ENCODE assay signal across 25 mouse cellular contexts in the genomic region with DNA sequence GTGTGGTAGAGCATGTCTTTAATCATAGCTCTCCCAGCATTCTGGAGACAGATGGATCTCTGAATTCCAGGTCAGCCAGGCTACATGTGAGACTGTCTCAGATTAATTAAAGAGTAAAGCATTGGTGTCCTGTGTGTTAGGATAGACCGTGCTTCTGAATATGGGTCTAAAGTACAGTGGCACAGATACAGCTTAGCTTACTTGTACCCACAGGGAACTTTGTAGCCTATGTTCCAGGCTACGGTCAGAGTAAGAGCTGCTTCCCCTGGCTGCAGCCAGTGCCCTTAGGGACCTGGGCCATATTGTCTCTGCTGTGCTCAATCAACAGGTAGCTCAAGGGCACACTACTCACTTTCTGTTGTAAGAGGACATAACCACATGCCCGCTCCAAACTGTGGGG. TPM values are rescaled to one million over a fixed set of nuclear protein-coding genes. Genes with fewer than 3 reads are reported as not detected.
DNase-seq lines count a peak whose midpoint lies in the region; ATAC-seq and TF ChIP-seq lines count a peak whose summit lies in the region.
"Had no signal": no experiment of that assay in that cellular context is flagged by ENCODE, and none has a peak within 500 bp of the region (broad histone marks: within the 10 kb centered on the region; RNA-seq: fewer than 3 reads in every experiment).

No protein-coding gene starts in this region.

- H3K79me2 ChIP-seq in liver, adult 2 months (ENCODE audit: control insufficient read depth, insufficient read depth, low read length), result peaks cover 23% of the 10 kb centered on the region; the same call in 1 of the 2 replicates

- H3K27ac ChIP-seq in kidney, adult 2 months (ENCODE audit: insufficient read depth, low read depth, low read length), result 0 out of 2 replicates have a peak overlapping the region, but pooled peaks have one; percentile 8
- H3K27ac ChIP-seq in liver, adult 2 months (replicated peaks; ENCODE audit: insufficient read depth, low read depth, low read length), result no peak overlapping the region
- H3K27ac ChIP-seq in intestine, embryonic 16.5 days (ENCODE audit: low read length), result no peak overlapping the region
- H3K27ac ChIP-seq: embryonic facial prominence, embryonic 12.5 days; embryonic facial prominence, embryonic 15.5 days; gastrocnemius, adult 2 months; heart, embryonic 13.5 days; hindbrain, embryonic 12.5 days; hindbrain, embryonic 15.5 days had no signal

- DNase-seq in kidney, adult 2 months, result peak; percentile 40
- no peak for DNase-seq in kidney, adult 11 months
- DNase-seq in liver, adult 2 months (ENCODE audit: extremely low read depth, low read depth, low spot score), result peak; percentile 85
- no peak for DNase-seq in liver
- no peak for DNase-seq in thymus, postnatal 10 days (ENCODE audit: low spot score in 2 of 2)
- DNase-seq: adrenal gland, adult 2 months; adrenal gland, postnatal 14 days; cerebellum, adult 11 months; cerebellum, adult 2 months; cerebellum, adult 9-11 months; cerebellum, postnatal 25 days; forebrain, postnatal 0 days; gastrocnemius, adult 2 months; gastrocnemius, postnatal 14 days; heart, adult 18-20 months; heart, postnatal 14 days; heart, postnatal 4 days had no signal

- WGBS in kidney, adult 2 months, result 58% methylated on average over 3 of the region's 3 CpGs
- 28% methylated on average over 3 of the region's 3 CpGs for WGBS in liver, adult 2 months
- 70% methylated on average over 3 of the region's 3 CpGs for WGBS in intestine, embryonic 16.5 days

- ATAC-seq in intestine, embryonic 16.5 days, result peak; percentile 60; the same call in 1 of the 2 replicates
- ATAC-seq: CD4-positive, CD25-positive, alpha-beta regulatory T cell, adult 4 months; forebrain, embryonic 14.5 days; forebrain, postnatal 0 days had no signal

- no peak overlapping the region for H3K4me3 ChIP-seq in kidney, adult 2 months (ENCODE audit: insufficient read depth, low read depth, low read length)
- H3K4me3 ChIP-seq in liver, adult 2 months (ENCODE audit: insufficient read depth, low read depth, low read length), result no peak overlapping the region
- H3K4me3 ChIP-seq in intestine, embryonic 16.5 days (ENCODE audit: low read length), result no peak overlapping the region
- H3K4me3 ChIP-seq: embryonic facial prominence, embryonic 12.5 days; embryonic facial prominence, embryonic 15.5 days; gastrocnemius, adult 2 months; heart, embryonic 13.5 days; hindbrain, embryonic 12.5 days; hindbrain, embryonic 15.5 days had no signal

- H3K9me3 ChIP-seq in intestine, embryonic 16.5 days (ENCODE audit: control insufficient read depth, low read length), result no peaks in the 10 kb centered on the region
- H3K9me3 ChIP-seq: embryonic facial prominence, embryonic 12.5 days; embryonic facial prominence, embryonic 15.5 days; heart, embryonic 13.5 days; hindbrain, embryonic 12.5 days; hindbrain, embryonic 15.5 days had no signal

- no peak overlapping the region for H3K9ac ChIP-seq in liver, adult 2 months (ENCODE audit: low read depth, low read length)
- H3K9ac ChIP-seq in intestine, embryonic 16.5 days (ENCODE audit: low read depth, low read length), result no peak overlapping the region
- H3K9ac ChIP-seq: embryonic facial prominence, embryonic 12.5 days; embryonic facial prominence, embryonic 15.5 days; forebrain, postnatal 0 days; heart, embryonic 13.5 days; hindbrain, embryonic 12.5 days; hindbrain, embryonic 15.5 days had no signal

- no peaks in the 10 kb centered on the region for H3K36me3 ChIP-seq in kidney, adult 2 months (ENCODE audit: control insufficient read depth, insufficient read depth, low read length)
- H3K36me3 ChIP-seq in liver, adult 2 months (ENCODE audit: control insufficient read depth, insufficient read depth, low read length), result no peaks in the 10 kb centered on the region
- H3K36me3 ChIP-seq in intestine, embryonic 16.5 days (ENCODE audit: control insufficient read depth, insufficient read depth, low read length), result no peaks in the 10 kb centered on the region
- H3K36me3 ChIP-seq: embryonic facial prominence, embryonic 15.5 days had no signal

- TF ChIP-seq POLR2A in kidney, adult 2 months (IDR thresholded peaks at IDR 0.05; ENCODE audit: low read depth, low read length), result no peak
- no peak for TF ChIP-seq POLR2A in liver, adult 2 months (IDR thresholded peaks at IDR 0.05; ENCODE audit: extremely low read depth, insufficient read depth, low read length)

- H3K27me3 ChIP-seq in kidney, adult 2 months (replicated peaks; ENCODE audit: control insufficient read depth, insufficient read depth, low read length), result no peaks in the 10 kb centered on the region
- no peaks in the 10 kb centered on the region for H3K27me3 ChIP-seq in liver, adult 2 months (ENCODE audit: control insufficient read depth, insufficient read depth, low read length)
- H3K27me3 ChIP-seq in intestine, embryonic 16.5 days (replicated peaks; ENCODE audit: control insufficient read depth, insufficient read depth, low read length), result no peaks in the 10 kb centered on the region
- H3K27me3 ChIP-seq: embryonic facial prominence, embryonic 12.5 days; embryonic facial prominence, embryonic 15.5 days; heart, embryonic 13.5 days; hindbrain, embryonic 12.5 days; hindbrain, embryonic 15.5 days had no signal

- peaks cover 3% of the 10 kb centered on the region; the same call in 1 of the 2 replicates for H3K4me1 ChIP-seq in kidney, adult 2 months (ENCODE audit: control insufficient read depth, insufficient read depth, low read length)
- peaks cover 11% of the 10 kb centered on the region for H3K4me1 ChIP-seq in liver, adult 2 months (ENCODE audit: control insufficient read depth, insufficient read depth, low read length)
- H3K4me1 ChIP-seq in intestine, embryonic 16.5 days (ENCODE audit: control insufficient read depth, insufficient read depth, low read length), result peaks cover 6% of the 10 kb centered on the region; the same call in 1 of the 2 replicates

- no peak overlapping the region for H3K4me2 ChIP-seq in intestine, embryonic 16.5 days (ENCODE audit: low read depth, low read length)
- H3K4me2 ChIP-seq: embryonic facial prominence, embryonic 12.5 days; embryonic facial prominence, embryonic 15.5 days; heart, embryonic 13.5 days; hindbrain, embryonic 12.5 days; hindbrain, embryonic 15.5 days had no signal

- no peak for TF ChIP-seq CTCF in kidney, adult 2 months (conservative IDR thresholded peaks at IDR 0.05; ENCODE audit: insufficient read depth, insufficient read length, low read depth, low read length)
- TF ChIP-seq CTCF in liver, adult 2 months (IDR thresholded peaks at IDR 0.05; ENCODE audit: low read depth, low read length), result no peak

RNA-seq across cellular contexts. Expression of gene Plekha5, which starts 30.5 kb away (rescaled TPM):
- polyA plus RNA-seq in kidney, adult 2 months (2012; rRNA removed), result 20.1 and 21.4 TPM in 2 replicates
- 17.1 and 18.0 TPM in 2 replicates for total RNA-seq in liver, adult 2 months (2014; rRNA removed)
- 10.3 and 13.0 TPM in 2 replicates for polyA plus RNA-seq in liver, adult 2 months (2012; rRNA removed)
- polyA plus RNA-seq in intestine, embryonic 16.5 days (2015; fragmentation: Nextera tagmentation; extraction: Ambion mirVana), result 27.9 and 30.1 TPM in 2 replicates

Comparison
In these comparisons a context has a peak if more than half of its experiments do, and no peak if none do; other contexts are left out.
1. DNase-seq: peak in kidney, adult 2 months (single experiment) and liver, adult 2 months (single experiment); none in kidney, adult 11 months (single experiment), liver (single experiment) and thymus, postnatal 10 days (0 of 2).